Mouse (Mus musculus) liver (tissue): ENCODE results near the gene Trpv2.

ENCODE experiments used
- DNase-seq: peaks from one replicate; pipeline ENCODE4 v3.0.0-alpha.2; 2020; ENCODE audit warnings: mixed read lengths

Trpv2 gene

DNA sequence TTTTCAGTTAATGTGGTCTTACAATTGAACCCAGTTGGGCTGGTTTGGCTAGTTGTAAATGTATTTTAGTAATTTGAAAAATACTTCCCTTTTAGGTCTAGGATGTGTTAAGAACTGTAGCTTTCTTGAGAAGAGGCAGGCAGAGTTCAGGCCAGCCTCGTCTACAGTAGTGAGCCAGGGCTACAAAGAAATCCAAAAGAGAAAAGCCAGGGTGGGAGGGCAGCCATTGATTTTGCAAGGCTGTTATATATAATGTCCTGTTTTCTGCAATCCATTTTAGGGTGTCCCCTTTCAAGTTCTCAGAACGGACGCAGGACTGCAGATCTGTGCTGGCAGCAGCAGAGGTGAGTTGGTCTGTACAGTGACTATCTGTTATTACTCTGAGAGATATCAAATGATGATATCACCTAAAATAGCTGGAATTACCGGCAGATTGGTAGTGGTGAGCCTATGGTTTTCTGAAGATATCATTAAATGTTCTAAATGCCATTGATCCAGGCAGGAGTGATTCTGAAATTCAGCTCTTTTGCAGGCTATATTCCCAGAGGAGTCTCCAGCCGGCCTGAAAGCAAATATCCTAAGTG, 29.9 kb downstream of the Trpv2 start:
- DNase-seq = no peak

DNA sequence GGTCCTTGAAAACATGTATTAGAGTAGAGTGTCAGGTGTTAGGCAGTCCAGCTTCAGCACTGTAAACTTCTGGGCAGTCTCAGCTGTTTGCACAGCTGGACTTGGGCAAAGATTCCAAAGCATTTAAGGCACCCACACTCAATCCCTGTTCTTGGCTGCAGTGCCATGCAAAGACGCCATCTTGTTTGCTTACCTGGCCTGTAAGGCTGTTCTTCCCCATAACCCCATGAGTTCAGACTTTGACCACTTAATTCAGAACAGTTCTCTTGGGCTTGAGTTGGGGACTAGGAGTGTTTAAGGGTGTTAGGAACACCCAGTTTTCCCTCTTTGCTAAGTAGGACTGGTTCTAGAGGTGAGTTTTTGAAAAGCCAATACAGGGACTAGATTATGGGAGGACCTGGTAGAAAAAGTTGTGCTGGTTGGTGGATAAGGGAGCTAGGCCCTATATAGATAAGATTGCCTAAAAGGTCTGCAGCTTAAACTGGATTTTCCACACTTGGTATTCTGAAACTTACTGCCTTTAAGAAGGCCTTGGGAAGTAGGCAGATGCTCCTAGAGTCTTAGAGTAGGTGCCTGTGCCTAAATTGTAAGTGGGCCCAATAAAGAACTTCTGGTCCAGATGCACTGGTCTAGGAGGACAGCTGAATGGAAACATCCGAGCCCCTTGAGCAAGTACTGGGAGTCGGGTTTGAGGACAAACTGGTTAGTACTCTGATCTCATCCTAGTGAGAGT, 30.8 kb downstream of the Trpv2 start:
- DNase-seq = no peak

DNA sequence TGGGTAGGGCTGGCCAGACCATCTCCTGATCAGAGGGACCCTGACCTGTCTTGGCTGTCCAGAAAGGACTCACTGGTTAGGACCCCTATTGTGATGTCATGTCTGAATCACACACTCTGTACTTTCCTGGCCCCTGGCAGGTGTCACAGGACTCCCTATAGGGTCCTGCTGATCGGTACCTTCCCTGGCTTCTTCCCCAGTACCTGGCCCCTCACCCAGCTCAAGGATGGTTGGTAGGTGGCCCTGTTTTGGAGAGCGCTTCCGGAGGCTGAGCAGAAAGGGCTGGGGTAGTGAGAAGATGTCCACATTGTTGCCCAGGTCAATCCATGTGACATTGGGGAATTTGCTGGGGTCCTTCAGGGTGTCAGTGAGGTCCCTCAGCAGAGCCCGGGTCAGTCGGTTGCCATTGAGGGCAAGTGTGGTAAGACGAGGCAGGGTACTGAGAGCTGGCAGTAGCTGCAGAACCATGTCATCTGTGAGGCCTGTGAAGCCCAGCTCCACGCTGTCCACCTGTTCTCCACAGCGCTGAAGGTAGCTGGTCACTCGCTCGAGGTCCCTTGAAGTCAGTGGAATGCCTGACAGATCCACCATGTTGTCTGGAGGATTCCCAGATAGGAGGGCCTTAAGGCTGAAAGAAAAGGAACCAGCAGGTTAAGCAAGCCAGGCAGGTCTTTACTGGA, 31.5 kb downstream of the Trpv2 start:
- DNase-seq = peak; percentile 40

DNA sequence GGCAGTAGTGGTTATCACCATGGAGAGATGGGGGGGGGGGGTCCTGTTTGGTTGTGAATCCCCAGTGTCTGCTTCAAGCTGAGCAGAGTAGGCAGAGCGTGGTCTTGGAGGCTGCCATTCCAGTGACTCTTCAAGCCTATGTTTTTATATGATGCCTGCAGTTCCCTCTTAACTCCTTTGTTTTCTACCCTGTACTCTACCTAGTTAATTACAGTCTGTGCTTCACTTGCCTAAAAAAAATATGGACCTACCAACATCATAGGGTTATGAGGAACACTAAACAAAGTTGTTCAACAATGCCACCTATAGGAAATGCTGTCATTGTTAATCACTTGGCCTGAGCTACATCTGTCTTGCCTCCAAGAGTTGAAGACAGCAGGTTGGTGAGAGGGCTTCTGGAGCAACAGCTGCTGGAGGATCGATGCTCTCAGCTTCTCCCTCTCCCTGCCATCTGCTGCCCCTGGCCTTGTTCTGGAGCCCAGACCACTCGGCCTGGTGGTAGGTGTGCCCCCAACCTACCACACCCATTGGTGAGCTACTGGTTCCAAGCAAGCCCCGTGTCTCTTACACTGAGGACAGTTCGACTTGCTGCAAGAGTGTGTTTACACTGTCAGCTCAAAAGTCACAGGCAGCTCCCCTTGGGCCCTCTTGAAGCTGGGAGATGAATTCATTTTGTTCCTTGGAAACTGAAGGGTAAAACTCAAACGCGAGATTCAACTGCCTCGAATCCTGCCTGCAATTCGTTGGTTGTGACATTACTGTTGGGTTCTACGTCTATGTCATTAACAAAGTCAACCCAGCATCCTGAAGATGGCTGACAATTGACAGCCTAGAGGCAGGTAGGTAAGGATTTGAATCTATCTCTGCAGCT, 32.2 kb downstream of the Trpv2 start:
- DNase-seq = no peak

DNA sequence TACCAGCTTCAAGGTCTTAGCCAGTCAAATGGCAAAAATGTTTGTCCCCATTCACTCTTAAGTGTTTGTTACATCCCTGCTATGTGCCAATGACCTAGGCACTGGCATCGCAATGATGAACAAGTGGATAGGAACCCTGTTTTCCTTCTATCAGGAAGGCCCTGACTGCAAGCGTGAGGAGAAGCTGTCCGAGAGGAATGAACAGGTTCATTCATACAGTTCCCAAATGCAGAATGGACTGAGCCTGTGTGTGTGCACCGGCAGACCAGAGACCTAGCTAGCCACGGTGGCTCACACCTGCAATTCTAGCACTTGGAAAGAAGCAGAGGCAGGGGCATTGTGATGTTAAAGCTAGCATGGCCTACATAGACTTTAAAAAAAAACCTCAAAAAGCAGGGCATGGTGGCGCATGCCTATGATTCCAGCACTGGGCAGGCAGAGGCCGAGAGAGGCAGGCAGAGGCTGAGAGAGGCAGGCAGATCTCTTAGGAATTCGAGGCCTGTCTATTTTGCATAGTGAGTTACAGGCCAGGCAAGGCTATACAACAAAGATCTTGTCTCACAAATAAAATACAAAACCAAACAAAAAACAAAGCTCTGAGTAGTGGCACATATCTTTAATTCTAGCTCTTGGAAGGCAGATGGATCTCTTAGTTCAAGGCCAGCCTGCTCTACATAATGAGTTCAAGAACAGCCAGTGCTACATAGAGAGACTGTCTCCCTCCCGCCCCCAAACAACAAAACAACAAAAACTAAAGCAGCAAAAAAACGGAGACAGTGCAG, 33.1 kb downstream of the Trpv2 start:
- DNase-seq = no peak

DNA sequence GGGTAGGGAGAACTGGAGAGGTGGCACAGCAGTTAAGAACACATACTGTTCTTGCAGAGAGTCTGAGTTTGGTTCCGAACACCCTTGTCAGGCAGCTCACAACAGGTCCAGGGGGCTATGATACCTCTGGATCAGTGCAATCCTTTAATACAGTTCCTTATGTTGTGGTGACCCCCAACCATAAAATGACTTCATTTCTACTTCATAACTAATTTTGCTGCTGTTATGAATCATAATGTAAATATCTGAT, 33.6 kb downstream of the Trpv2 start:
- DNase-seq = no peak

DNA sequence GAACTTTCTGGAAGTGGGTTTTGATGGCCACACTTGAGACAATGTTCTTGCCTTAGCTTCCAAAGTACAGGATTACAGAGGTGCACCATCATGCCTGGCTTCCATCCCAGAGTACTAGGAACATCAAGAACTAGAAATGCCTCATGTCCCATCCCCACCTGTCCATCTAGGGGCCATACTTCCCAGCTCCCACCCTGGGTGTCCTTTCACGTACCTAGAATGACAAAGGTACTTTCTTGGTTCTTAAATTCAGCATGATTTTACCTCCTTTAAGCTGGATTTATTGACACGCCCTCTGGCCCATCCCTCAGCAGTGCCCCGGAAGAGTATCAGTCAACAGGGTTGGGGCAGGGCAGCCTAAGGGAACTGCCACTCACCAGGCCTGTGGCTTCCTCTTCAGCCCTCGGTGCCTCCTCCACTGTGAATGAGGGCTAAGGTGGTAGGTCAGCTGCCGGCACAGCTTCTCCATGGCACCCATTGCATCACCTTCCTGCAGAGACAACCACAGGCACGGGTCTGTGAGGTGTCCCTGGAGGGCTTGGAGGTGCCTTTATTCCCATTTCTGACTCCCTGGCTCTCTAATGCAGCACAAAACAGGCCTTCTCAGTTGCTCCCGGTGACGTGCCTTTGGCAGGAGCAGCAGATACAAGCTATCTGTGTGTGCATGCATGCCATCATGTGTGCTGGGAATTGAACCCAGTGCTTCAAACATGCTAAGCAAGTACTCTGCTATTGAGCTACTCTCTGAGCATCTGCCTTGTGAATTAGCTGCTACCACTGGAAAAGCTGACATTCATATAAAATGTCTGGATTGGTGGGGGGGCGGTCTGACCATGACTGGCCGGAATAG, 34.8 kb downstream of the Trpv2 start:
- peak; percentile 32 for DNase-seq

DNA sequence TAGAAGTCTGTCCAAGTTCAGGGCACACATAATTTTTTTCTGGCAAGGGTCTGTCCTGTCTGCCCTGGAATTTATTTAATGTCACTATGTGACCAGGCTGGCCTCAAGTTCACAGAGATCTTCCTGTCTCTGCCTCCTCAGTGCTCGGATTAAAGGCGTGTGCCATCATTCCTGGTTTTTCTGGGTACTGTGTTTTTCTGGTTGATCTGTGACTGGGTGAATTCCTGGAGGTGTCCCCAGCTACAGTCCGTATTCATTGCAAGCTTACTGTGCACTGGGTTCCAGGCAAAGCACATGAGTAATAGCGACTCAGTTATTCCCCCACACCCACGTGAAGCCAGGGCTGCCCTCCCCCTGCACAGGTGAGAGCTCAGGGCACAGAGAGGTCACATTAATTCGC, 36.0 kb downstream of the Trpv2 start:
- no peak for DNase-seq

DNA sequence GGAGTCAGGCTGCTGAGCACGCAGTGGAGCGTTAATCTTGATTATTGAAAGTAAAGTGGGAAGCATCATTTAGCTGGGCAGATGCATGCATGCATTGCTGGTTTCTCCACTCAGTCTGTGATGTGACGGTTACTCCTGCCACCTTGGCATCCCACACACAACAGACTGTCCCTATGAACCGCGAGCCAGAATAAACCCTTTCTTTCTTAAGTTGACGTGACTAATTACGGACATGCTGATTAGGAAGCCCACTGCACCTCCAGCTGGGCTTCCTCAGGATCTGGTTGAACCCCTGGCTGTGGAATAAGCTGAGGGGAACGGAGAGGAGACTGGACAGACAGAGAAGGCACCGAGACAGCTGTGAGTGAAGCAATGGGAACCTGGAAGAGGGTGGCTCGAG, 38.3 kb downstream of the Trpv2 start:
- no peak for DNase-seq

DNA sequence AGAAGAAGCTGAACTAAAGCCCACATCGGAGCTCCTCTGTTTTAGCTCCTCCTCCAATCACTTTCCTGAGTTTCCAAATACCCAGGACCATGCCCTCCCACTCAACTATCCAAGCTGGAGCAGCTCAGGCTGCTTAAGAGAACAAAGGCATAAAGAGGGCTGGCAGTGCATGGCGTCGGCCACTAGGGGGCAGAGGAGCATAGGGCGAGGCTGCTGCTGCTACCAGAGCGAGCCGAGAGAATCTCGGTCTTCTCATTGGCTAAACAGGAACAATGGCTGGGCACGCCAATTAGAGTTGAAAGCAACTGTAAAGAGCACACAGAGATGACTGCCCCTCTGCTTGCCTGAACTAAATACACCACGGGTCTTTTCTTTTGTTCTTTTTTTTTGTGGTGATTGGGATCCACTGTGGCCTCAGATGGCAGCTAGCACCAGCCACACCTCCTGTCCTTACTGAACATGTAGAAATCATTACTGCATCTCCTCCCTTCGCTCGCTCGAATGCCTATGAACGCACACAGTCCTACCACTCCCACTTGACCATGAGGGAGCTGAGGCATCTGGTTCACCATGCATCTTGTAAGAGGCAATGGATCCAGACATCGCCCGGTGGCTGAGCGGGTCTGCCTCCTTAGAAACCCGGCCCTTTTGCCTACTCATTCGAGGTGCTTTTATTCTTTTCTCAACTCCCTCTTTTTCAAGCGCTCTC, 39.5 kb downstream of the Trpv2 start:
- DNase-seq = peak; percentile 88

DNA sequence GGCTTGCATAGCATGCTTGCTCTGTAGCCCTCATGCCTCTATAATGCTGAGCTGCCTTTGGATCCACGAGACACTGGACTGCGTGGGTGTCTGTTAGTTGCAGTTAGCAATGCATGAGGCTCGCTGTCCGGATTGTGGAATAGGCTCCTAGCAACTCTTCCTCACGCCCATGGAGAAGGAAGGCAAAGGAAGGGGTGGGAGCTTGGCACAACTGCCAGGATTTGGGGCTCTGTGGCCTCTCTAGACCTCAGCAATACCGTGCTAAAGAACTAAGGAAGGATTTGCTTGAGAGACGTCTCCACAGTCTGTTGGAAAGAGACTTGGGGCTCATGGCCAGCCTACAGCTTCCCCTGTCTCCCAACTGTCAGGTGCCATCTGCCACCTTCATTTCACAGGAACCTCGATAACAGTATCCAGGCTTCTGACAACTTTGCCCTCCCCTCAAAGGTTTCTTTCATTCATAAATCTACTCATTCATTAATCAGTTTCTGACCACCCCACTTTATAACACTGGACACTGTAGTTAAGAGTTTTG, 40.7 kb downstream of the Trpv2 start:
- no peak for DNase-seq

DNA sequence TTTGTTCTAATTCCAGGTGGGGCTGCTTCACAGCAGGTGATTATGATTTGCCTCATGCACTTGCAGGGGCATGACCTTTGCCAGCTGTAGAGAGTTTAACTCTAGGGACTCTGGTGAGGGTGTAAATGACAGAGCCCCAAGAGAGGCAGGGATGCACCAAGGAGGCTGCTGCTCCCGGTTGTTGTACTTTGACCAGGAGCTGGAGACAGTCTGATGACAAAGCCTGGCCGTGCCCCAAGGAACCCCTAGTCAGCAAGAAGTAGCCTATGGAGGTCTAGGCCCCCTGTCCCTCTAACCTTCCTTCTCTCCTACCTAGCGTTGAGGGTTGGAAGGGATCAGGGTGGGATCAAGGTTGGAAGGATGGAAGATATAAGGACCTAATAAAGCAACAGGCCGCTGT, 41.2 kb downstream of the Trpv2 start:
- no peak for DNase-seq

DNA sequence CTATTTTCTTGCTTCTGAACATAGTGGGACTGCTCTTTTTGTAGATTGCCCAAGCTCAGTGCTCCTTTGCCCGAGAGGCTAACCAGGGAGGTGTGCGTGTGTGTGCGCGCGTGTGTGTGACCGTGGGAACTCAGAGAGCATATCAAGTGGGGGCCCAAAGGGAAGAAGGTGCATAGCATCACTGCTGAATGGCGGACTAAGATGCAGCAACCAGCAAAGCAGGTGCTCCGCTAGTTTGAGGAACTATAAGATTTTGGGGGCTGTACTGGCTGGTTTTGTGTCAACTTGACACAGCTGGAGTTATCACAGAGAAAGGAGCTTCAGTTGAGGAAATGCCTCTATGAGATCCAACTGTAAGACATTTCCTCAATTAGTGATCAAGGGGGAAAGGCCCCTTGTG, 46.8 kb downstream of the Trpv2 start:
- no peak for DNase-seq

DNA sequence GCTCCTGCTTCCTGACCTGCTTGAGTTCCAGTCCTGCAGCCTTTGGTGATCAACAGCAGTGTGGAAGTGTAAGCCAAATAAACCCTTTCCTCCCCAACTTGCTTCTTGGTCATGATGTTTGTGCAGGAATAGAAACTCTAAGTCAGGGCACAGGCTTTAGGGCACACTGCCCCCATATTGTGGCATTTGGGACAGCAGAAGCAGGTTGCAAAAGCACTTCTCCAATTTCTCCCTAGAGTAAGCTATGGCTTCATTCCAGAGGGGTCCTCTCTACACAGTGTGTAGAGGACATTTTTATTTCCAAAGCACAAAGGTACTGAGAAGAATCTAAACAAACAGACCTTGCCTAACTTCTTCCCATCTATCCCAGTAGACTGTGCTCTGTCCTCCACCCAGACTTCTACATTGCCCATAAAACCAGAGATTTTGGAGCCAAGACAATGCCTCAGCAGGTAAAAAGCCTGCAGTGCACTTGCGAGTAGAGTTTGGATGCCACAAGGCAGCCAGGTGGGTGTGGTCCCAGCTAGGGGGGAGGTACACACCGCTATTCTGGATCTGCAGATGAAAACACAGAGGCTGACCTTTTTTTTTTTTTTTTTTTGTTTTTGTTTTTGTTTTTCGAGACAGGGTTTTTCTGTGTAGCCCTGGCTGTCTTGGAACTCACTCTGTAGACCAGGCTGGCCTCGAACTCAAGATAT, 47.4 kb downstream of the Trpv2 start:
- no peak for DNase-seq

DNA sequence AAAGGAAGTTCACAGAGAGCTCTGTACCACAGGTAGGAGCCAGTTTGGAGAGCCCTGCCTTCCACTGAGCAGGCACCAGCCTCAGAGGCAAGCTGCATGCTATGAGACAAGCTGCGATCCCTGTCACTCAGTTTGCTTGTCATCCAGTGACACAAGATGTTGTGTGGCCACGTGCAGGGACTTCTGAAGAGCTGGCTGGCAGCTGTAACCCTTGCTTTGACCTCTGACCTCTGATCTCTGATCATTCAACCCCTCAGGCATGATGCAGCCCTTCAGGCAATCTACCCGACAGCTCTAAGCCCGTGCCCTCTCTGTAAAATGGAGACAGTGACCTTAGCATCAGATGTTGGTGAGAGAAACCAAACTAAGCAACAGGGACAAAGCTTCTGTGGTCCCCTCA, 48.6 kb downstream of the Trpv2 start:
- no peak for DNase-seq

DNA sequence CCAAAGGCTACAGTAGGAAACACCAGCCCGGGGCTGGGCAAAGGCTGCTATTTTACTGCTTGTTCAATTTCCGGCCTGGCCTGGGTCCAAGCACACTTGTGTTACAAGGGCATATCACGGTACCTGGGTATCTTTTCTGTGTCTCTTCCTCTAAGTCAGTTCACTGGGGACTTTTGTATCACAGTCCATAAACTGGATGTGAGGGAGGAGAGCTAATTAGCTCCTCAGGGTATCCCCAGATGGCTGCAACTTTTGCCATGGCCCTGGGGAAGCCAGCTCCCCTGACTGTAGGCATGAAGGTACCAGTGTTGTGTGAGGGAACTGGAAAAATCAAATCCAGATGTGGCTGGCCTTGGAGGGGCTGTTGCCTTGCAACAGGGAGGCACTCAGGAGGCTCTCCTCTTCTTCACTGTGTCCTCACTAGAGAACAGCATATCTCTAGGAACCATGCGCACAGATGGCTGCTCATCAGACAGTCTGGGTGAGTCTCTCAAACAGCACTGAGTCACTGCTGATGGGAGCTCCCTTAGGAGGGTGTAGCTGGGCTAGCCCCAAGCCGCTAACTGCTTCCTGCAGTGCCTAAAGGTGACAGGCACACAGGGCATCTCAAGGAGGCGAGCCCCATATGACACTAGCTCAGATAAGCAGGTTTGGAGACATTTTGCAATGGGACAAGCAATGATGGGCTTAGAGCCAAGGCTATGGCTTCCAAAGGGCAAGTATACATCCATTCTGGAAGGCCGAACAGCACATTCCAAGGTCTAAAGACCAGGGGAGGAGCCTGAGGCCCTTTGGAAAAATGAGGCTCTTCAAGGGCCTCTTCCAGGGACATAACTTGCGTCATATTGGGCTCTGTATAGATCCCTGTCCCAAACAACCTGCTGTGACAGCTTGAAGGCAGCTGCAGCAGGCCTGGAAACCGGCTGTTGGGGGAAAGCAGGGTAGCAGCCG, 50.3 kb downstream of the Trpv2 start:
- DNase-seq = peak; percentile 53

DNA sequence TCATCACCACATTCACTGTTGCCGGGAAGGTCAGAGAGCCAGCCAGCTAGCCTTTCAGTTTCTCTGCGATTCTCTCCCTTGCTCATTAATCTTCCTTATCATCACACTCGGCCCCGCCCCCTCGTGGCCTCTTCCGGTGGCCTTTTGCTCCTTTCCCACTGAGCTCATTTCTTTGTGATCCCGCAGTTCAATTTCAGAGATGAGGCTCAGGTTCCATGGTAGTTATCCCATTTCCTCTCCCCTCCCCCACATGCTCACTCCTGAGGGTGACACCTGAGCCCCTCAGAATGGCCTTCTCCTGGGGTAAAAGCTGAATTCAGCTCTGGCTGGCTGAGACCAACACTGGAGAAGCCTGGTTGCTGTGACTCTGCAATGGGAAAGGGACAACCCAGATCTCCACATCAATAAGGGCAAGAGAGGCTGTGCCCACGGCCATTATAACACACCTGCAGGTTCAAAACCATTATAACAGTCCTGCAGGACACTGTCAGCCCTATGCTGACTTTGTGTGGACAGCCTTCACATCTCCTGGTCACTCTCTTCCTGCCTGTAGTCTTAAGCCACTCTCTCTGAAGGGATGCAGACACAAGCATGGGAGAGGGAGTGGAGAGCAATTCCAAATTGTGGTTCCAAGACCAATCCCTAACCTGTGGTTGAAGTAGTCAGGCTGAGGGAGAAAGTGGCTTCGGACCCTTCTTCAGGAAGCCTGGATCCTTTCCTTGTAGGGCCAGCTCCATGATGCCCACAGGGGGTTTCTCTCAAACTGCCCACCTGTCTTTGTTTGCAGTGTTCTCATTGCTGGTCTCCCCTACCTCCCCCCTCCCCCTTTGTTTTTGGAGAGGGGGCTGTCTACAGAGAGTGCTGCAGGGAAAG, 55.3 kb downstream of the Trpv2 start:
- peak; percentile 58 for DNase-seq

DNA sequence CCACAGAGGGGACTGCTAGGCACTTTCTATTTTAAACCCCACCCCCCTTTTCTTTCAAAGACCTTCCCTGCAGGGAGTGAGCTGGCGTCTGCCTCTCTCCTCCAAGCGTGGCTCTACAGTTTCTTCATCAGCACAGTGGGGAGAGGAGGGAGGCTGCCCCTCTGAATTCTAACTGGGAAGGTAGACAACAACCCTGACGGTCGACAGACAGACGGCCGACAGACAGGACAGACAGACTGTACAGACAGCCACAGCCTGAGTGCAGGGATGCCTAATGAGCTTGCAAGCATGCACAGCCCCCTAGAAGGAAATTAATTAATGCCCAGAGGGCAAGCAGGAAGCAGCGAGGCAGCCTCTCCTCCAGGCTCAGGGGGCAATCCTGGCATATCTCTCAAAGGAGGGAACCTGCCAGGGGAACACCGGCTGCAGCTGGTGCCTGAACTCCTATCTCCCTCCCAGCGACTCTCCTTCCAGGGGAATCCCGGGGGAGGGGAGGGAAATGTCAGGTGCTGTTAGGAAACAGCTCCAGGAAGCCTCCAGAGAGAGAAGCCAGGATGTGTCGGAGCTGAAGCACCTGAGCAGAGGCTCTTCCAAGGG, 56.0 kb downstream of the Trpv2 start:
- DNase-seq = no peak
